Mouse (Mus musculus) lung, postnatal 4 days (tissue): ENCODE measurements around the gene Nipbl.

Experiments used
- DNase-seq, 2 experiments: peaks; one replicate each; pipeline ENCODE4 v3.0.0; 2021

Gene Nipbl

GRCm38 (mm10) chr15:8416500-8417138 is 27.6 kb downstream of the Nipbl start:
- no peak for DNase-seq

GRCm38 (mm10) chr15:8413356-8413755 is 30.9 kb downstream of the Nipbl start:
- DNase-seq: no peak

DNA sequence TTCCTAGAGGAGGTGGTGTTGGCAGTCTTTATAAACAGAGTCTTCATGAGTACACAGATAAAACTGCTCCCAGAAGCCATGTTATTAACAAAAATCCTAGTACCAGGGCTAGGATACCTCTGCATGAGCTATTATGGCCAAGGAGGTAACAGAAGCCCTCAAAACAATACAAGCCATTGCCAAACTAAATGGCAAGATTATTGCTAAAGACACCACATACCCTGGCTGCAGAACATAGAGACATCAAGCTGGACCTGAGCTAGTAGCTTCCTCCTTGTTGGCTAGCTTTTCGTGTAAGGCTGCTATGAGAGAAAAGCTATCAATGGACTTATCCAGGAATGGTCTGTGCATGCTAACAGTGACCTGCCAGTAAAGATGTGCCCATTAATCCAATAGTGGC is 32.4 kb downstream of the Nipbl start:
- DNase-seq: no peak

GRCm38 (mm10) chr15:8411168-8411837 is 33.0 kb downstream of the Nipbl start:
- no peak for DNase-seq

DNA sequence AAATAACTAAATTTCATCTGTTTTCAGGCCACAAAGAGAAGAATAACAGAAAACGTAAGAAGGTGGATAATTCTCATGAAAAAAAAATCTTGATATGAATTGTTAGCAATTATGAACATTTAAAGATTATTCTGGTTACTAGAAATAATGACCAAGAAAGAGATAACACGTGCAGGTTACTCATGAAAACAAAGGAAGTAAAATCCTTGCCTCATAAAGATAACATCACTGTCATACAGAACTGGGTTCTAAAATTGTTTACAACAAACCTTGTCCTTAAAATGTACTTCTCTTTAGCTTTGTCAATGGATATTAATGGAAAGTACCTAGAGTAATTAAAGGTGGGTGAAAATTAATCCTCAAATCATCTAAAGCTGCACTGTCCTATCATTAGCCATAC is 37.2 kb downstream of the Nipbl start:
- DNase-seq: no peak

GRCm38 (mm10) chr15:8406219-8406618 is 38.0 kb downstream of the Nipbl start:
- DNase-seq: no peak

DNA sequence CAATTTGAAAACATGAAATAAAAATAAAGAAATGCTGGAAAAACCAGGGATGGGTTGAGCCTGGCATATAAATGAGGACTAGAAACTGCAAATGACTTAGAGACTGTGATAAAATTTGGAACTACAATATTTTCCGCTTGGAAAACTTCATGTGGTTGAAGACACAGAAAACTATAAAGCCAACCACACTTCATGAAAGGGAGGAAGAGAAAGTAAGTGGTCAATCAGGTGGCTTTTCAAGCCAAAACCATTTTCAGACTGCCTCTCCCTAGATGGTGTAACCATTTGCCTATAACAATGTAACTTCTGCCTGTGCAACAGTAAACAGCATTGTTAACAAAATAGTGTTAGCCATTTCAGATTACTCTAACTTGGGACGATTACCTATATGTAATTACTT is 41.7 kb downstream of the Nipbl start:
- no peak for DNase-seq

DNA sequence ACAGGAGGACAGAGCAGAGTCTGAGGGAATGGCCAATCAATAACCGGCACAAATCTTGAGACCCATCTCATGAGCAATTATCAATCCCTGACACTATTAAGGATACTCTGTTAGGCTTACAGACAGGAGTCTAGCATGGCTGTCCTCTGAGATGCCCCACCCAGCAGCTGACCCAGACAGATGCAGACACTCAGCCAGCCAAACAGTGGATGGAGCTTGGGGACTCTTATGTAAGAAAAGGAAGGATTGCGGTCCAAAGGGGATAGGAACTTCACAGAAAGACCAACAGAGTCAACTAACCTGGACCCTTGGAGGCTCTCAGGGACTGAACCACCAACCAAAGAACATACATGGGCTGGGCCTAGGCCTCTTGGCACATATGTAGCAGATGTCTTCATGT is 42.7 kb downstream of the Nipbl start:
- DNase-seq: no peak

DNA sequence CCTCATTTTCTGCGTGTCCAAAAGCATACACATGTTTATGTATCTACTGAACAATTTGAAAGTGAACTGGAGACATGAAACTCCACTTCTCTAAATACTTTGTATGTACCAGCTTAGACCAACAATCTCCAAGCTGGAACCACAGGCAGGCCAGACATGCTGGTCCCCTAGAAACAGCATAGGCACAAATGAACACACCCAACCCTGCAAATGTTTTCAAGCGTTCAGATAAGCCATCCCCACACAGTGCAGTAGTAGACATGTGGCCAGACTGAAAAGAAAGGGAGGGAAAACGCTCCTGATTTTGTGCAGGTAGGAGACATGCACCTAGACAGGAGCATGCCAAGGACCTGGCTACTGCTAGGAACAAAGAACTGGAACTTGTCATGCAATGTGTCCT is 52.5 kb downstream of the Nipbl start:
- DNase-seq: no peak

DNA sequence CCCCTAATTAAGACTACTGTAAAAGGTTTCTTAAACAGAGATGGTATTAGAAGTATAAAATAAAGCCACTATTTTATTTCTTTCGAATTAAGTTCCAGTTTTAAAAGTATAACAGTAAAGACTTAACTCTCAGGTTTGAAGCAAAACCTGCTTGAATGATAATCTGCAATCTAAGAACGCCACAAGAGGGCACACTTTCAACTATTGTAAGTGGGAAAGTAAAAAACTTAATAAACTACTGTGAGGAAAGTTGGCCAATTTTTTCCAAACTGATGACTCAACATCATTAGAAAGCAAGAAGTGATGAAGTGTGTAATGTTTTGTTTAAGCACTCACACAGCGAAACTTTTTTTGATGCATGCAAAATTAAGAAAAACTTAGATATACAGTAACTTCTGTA is 62.0 kb downstream of the Nipbl start:
- peak in 1 of 2 experiments; percentile 35 for DNase-seq

GRCm38 (mm10) chr15:8375657-8376056 is 68.6 kb downstream of the Nipbl start:
- no peak for DNase-seq

- no peak for DNase-seq
Measured at GRCm38 (mm10) chr15:8374724-8375123, 69.5 kb downstream of the Nipbl start.

- DNase-seq: no peak
Measured at GRCm38 (mm10) chr15:8347104-8347773, 97.0 kb downstream of the Nipbl start.

GRCm38 (mm10) chr15:8340596-8340995 is 103.7 kb downstream of the Nipbl start:
- DNase-seq: no peak

GRCm38 (mm10) chr15:8331547-8331946 is 112.7 kb downstream of the Nipbl start:
- no peak for DNase-seq

GRCm38 (mm10) chr15:8325629-8326028 is 118.6 kb downstream of the Nipbl start:
- no peak for DNase-seq

DNA sequence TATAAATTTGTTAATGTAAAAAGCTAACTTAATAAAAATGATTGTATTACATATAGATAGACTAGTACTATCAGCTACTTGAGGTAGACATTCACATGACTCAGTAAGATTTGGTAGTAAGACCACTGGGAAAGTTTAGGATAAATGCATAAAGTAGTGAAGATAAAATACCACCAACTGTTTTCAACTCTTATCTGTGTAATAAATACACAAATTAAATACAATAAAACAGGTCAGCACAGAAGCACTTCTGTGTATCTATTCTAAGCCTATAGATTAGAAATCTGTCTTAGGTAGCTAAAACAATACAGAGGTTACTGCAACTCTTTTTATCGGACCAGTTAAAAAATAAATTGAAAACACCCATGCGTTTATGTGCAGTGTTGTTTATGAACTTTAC is 119.4 kb downstream of the Nipbl start:
- no peak for DNase-seq

DNA sequence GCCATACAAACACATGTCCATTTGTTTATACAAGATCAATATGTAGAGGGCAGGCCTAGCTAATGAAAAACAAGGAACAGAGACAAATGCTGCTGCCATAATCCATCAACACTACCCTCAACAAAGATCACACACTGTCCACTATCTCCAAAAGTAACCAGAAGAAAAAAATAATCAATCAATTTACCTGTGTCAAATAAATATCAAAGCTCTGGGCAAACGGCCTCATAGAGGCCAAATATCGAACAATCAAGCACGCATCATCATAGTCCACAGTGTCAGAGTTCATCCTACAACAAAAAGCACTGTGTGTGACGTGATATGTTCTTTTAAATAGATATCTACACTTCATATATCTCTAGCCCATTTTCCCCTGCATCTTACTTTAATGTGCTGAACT is 120.2 kb downstream of the Nipbl start:
- DNase-seq: no peak

- DNase-seq: peak; percentile 13 to 53
Measured at GRCm38 (mm10) chr15:8321491-8321890, 122.8 kb downstream of the Nipbl start.

- no peak for DNase-seq
Measured at GRCm38 (mm10) chr15:8319191-8319590, 125.1 kb downstream of the Nipbl start.

- DNase-seq: no peak
Measured at GRCm38 (mm10) chr15:8317381-8317780, 126.9 kb downstream of the Nipbl start.

- no peak for DNase-seq
Measured at GRCm38 (mm10) chr15:8305474-8305873, 138.8 kb downstream of the Nipbl start.

- DNase-seq: no peak
Measured at GRCm38 (mm10) chr15:8302944-8303343, 141.3 kb downstream of the Nipbl start.

DNA sequence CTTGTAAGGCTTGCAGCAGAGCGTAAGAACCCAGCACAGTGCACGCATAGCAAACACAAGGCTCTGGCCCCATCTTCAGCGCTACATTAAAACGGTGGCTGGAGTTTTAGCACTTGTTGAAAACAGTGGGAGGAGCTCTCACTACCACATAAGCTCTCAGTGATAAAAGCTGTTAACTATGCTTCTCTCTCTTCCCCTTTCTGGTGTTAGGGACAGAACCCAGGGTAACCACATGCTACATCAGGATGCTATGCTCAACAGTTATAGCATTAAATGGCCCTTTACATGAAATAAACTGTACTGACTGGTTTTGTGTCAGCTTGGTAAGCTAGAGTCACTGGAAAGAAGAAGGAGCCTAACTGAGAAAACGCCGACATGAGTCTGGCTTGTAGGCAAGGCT is 150.1 kb downstream of the Nipbl start:
- DNase-seq: no peak
